Mouse (Mus musculus) liver, embryonic 12.5 days (tissue): ENCODE measurements around the gene Rtl5. TPM values are rescaled to one million over a fixed set of nuclear protein-coding genes. Genes with fewer than 3 reads are reported as not detected.

Source experiments
- ATAC-seq: fragments of 200-750 bp; cut with Nextera tagmentation; 2 replicates; pipeline ENCODE4 v1.8.0; 2017; ENCODE audit warnings: moderate number of reproducible peaks, mild to moderate bottlenecking, moderate library complexity
- H3K27ac ChIP-seq: fragments of 300-500 bp; sonication (generic); 2 replicates; pipeline ENCODE4 v1.5.1; 2016; ENCODE audit warnings: mild to moderate bottlenecking
- H3K27me3 ChIP-seq: fragments of 300-500 bp; sonication (generic); replicated peaks from 2 replicates; pipeline ENCODE4 v1.6.1; 2016; ENCODE audit warnings: mild to moderate bottlenecking, moderate library complexity
- H3K36me3 ChIP-seq: fragments of 300-500 bp; sonication (generic); 2 replicates; pipeline ENCODE4 v1.6.1; 2016; ENCODE audit warnings: mild to moderate bottlenecking, moderate library complexity
- H3K4me1 ChIP-seq: fragments of 300-500 bp; sonication (generic); 2 replicates; pipeline ENCODE4 v1.6.1; 2016
- H3K4me2 ChIP-seq: fragments of 300-500 bp; sonication (generic); 2 replicates; pipeline ENCODE4 v1.6.1; 2016; ENCODE audit warnings: mild to moderate bottlenecking, moderate library complexity
- H3K4me3 ChIP-seq: fragments of 300-500 bp; sonication (generic); 2 replicates; pipeline ENCODE4 v1.5.1; 2016; ENCODE audit warnings: mild to moderate bottlenecking, moderate library complexity
- H3K9ac ChIP-seq: fragments of 300-500 bp; sonication (generic); 2 replicates; pipeline ENCODE4 v1.6.1; 2016; ENCODE audit warnings: mild to moderate bottlenecking, moderate library complexity
- H3K9me3 ChIP-seq: fragments of 300-500 bp; sonication (generic); replicated peaks from 2 replicates; pipeline ENCODE4 v1.6.1; 2016; ENCODE audit warnings: mild to moderate bottlenecking, moderate library complexity
- WGBS: fragments of 180-500 bp; shearing (Covaris S2); methylation state at CpG from one replicate; pipeline ENCODE4 v1.1.7; 2016; ENCODE audit not compliant: insufficient replicate concordance; 5-methylcytosine and 5-hydroxymethylcytosine counted together
- polyA plus RNA-seq: library from polyadenylated mRNA; unstranded; fragments of >200 nt; fragmentation: Nextera tagmentation; extraction: Ambion mirVana; gene quantifications from 2 replicates; pipeline ENCODE4 v1.2.1, GENCODE M21; 2016

Gene Rtl5
- polyA plus RNA-seq, 1 experiment from 2014 or later: 0.12 TPM

GRCm38 (mm10) chrX:102060891-102061290 is 10.2 kb downstream of the Rtl5 start:
- H3K9me3 ChIP-seq: no peaks in the 10 kb centered on the region
- peaks cover 22% of the 10 kb centered on the region for H3K27me3 ChIP-seq
- H3K9ac ChIP-seq: no peak overlapping the region
- H3K4me2 ChIP-seq: no peak overlapping the region
- no peak for ATAC-seq
- H3K4me3 ChIP-seq: no peak overlapping the region
- WGBS: 38% methylated on average over 2 of the region's 2 CpGs
- H3K4me1 ChIP-seq: peaks cover 14% of the 10 kb centered on the region
- no peak overlapping the region for H3K27ac ChIP-seq
- H3K36me3 ChIP-seq: no peaks in the 10 kb centered on the region

- ATAC-seq: no peak
- Histone ChIP-seq H3K9ac (no peak overlapping the region), H3K27me3 (peaks cover 22% of the 10 kb centered on the region), H3K4me1 (peaks cover 11% of the 10 kb centered on the region), H3K4me3 (no peak overlapping the region), H3K9me3 (no peaks in the 10 kb centered on the region), H3K36me3 (no peaks in the 10 kb centered on the region), H3K27ac (no peak overlapping the region), H3K4me2 (no peak overlapping the region)
- 78% methylated on average over 5 of the region's 5 CpGs for WGBS
Observed at GRCm38 (mm10) chrX:102060243-102060642, 10.9 kb downstream of the Rtl5 start.

GRCm38 (mm10) chrX:102059437-102059836 is 11.7 kb downstream of the Rtl5 start:
- no peak overlapping the region for H3K4me3 ChIP-seq
- peaks cover 11% of the 10 kb centered on the region for H3K4me1 ChIP-seq
- H3K4me2 ChIP-seq: no peak overlapping the region
- peak; percentile 86 for ATAC-seq
- no peaks in the 10 kb centered on the region for H3K36me3 ChIP-seq
- 53% methylated on average over 9 of the region's 9 CpGs for WGBS
- H3K9ac ChIP-seq: no peak overlapping the region
- H3K9me3 ChIP-seq: no peaks in the 10 kb centered on the region
- peaks cover 22% of the 10 kb centered on the region for H3K27me3 ChIP-seq
- no peak overlapping the region for H3K27ac ChIP-seq

GRCm38 (mm10) chrX:102054009-102054408 is 17.1 kb downstream of the Rtl5 start:
- no peaks in the 10 kb centered on the region for H3K4me1 ChIP-seq
- H3K27me3 ChIP-seq: peaks cover 27% of the 10 kb centered on the region
- H3K27ac ChIP-seq: no peak overlapping the region
- H3K4me3 ChIP-seq: no peak overlapping the region
- H3K4me2 ChIP-seq: no peak overlapping the region
- no peak for ATAC-seq
- 62% methylated on average over 4 of the region's 4 CpGs for WGBS
- no peaks in the 10 kb centered on the region for H3K9me3 ChIP-seq
- H3K36me3 ChIP-seq: no peaks in the 10 kb centered on the region
- H3K9ac ChIP-seq: no peak overlapping the region

- H3K27me3 ChIP-seq: peaks cover 29% of the 10 kb centered on the region
- WGBS: 70% methylated on average over 2 of the region's 2 CpGs
- H3K4me3 ChIP-seq: no peak overlapping the region
- H3K4me2 ChIP-seq: no peak overlapping the region
- no peaks in the 10 kb centered on the region for H3K4me1 ChIP-seq
- no peak overlapping the region for H3K27ac ChIP-seq
- H3K9ac ChIP-seq: no peak overlapping the region
- no peaks in the 10 kb centered on the region for H3K36me3 ChIP-seq
- no peak for ATAC-seq
- no peaks in the 10 kb centered on the region for H3K9me3 ChIP-seq
Observed at GRCm38 (mm10) chrX:102053371-102053770, 17.7 kb downstream of the Rtl5 start.

- Histone ChIP-seq H3K27ac (no peak overlapping the region), H3K4me1 (no peaks in the 10 kb centered on the region), H3K36me3 (no peaks in the 10 kb centered on the region), H3K4me3 (no peak overlapping the region), H3K9me3 (no peaks in the 10 kb centered on the region), H3K4me2 (no peak overlapping the region), H3K9ac (no peak overlapping the region), H3K27me3 (peaks cover 32% of the 10 kb centered on the region)
- no peak for ATAC-seq
- WGBS: 69% methylated on average over 4 of the region's 4 CpGs
Observed at GRCm38 (mm10) chrX:102051225-102051624, 19.9 kb downstream of the Rtl5 start.

- no peaks in the 10 kb centered on the region for H3K4me1 ChIP-seq
- no peak overlapping the region for H3K4me2 ChIP-seq
- H3K4me3 ChIP-seq: no peak overlapping the region
- H3K9ac ChIP-seq: no peak overlapping the region
- peaks cover 32% of the 10 kb centered on the region for H3K27me3 ChIP-seq
- no peaks in the 10 kb centered on the region for H3K36me3 ChIP-seq
- no peaks in the 10 kb centered on the region for H3K9me3 ChIP-seq
- WGBS: 61% methylated on average over 6 of the region's 6 CpGs
- H3K27ac ChIP-seq: no peak overlapping the region
- ATAC-seq: no peak
Observed at GRCm38 (mm10) chrX:102050552-102050951, 20.6 kb downstream of the Rtl5 start.

GRCm38 (mm10) chrX:102042386-102042785 is 28.7 kb downstream of the Rtl5 start:
- H3K36me3 ChIP-seq: no peaks in the 10 kb centered on the region
- H3K4me1 ChIP-seq: peaks cover 2% of the 10 kb centered on the region; the same call in 1 of the 2 replicates
- WGBS: 26% methylated on average over 4 of the region's 4 CpGs
- no peak overlapping the region for H3K9ac ChIP-seq
- ATAC-seq: no peak
- H3K27me3 ChIP-seq: peaks cover 17% of the 10 kb centered on the region; the same call in 1 of the 2 replicates
- H3K27ac ChIP-seq: no peak overlapping the region
- no peak overlapping the region for H3K4me2 ChIP-seq
- no peaks in the 10 kb centered on the region for H3K9me3 ChIP-seq
- no peak overlapping the region for H3K4me3 ChIP-seq

- WGBS: 82% methylated on average over 7 of the region's 7 CpGs
- no peak for ATAC-seq
- Histone ChIP-seq H3K4me3 (no peak overlapping the region), H3K9ac (no peak overlapping the region), H3K36me3 (no peaks in the 10 kb centered on the region), H3K27me3 (peaks cover 23% of the 10 kb centered on the region; the same call in 1 of the 2 replicates), H3K9me3 (no peaks in the 10 kb centered on the region), H3K27ac (no peak overlapping the region), H3K4me1 (peaks cover 9% of the 10 kb centered on the region; the same call in 1 of the 2 replicates), H3K4me2 (no peak overlapping the region)
Observed at GRCm38 (mm10) chrX:102041562-102041961, 29.5 kb downstream of the Rtl5 start.

GRCm38 (mm10) chrX:102037506-102037905 is 33.6 kb downstream of the Rtl5 start:
- no peaks in the 10 kb centered on the region for H3K36me3 ChIP-seq
- WGBS: 72% methylated on average over 2 of the region's 2 CpGs
- H3K9ac ChIP-seq: no peak overlapping the region
- no peak for ATAC-seq
- 0 out of 2 replicates have a peak overlapping the region, but pooled peaks have one; percentile 36 for H3K27ac ChIP-seq
- H3K4me2 ChIP-seq: no peak overlapping the region
- H3K27me3 ChIP-seq: peaks cover 17% of the 10 kb centered on the region
- no peaks in the 10 kb centered on the region for H3K9me3 ChIP-seq
- peaks cover 14% of the 10 kb centered on the region; the same call in 1 of the 2 replicates for H3K4me1 ChIP-seq
- H3K4me3 ChIP-seq: no peak overlapping the region

- no peak overlapping the region for H3K4me3 ChIP-seq
- no peaks in the 10 kb centered on the region for H3K36me3 ChIP-seq
- H3K9ac ChIP-seq: no peak overlapping the region
- H3K4me2 ChIP-seq: no peak overlapping the region
- 45% methylated on average over 3 of the region's 3 CpGs for WGBS
- peak; percentile 66; the same call in 1 of the 2 replicates for ATAC-seq
- H3K9me3 ChIP-seq: no peaks in the 10 kb centered on the region
- no peak overlapping the region for H3K27ac ChIP-seq
- H3K27me3 ChIP-seq: peaks cover 17% of the 10 kb centered on the region
- peaks cover 16% of the 10 kb centered on the region for H3K4me1 ChIP-seq
Observed at GRCm38 (mm10) chrX:102036866-102037361, 34.2 kb downstream of the Rtl5 start.

GRCm38 (mm10) chrX:102035671-102036070 is 35.4 kb downstream of the Rtl5 start:
- peaks cover 17% of the 10 kb centered on the region for H3K27me3 ChIP-seq
- no peak overlapping the region for H3K9ac ChIP-seq
- H3K27ac ChIP-seq: no peak overlapping the region
- peaks cover 21% of the 10 kb centered on the region for H3K4me1 ChIP-seq
- 29% methylated on average over 3 of the region's 3 CpGs for WGBS
- ATAC-seq: no peak
- H3K36me3 ChIP-seq: no peaks in the 10 kb centered on the region
- H3K9me3 ChIP-seq: no peaks in the 10 kb centered on the region
- H3K4me2 ChIP-seq: no peak overlapping the region
- H3K4me3 ChIP-seq: no peak overlapping the region

GRCm38 (mm10) chrX:102033566-102033965 is 37.5 kb downstream of the Rtl5 start:
- 53% methylated on average over 2 of the region's 2 CpGs for WGBS
- Histone ChIP-seq H3K27me3 (peaks cover 24% of the 10 kb centered on the region), H3K4me2 (no peak overlapping the region), H3K4me3 (no peak overlapping the region), H3K4me1 (peaks cover 21% of the 10 kb centered on the region), H3K9me3 (no peaks in the 10 kb centered on the region), H3K9ac (no peak overlapping the region), H3K27ac (no peak overlapping the region), H3K36me3 (no peaks in the 10 kb centered on the region)
- ATAC-seq: no peak
